Mouse (Mus musculus) yolk sac, embryonic 10.5 days (tissue): ENCODE results near the gene Arhgap9.

Source experiments
- DNase-seq: peaks from one replicate; pipeline ENCODE4 v3.0.0-alpha.2; 2017; ENCODE audit warnings: low spot score

Arhgap9 gene

DNA sequence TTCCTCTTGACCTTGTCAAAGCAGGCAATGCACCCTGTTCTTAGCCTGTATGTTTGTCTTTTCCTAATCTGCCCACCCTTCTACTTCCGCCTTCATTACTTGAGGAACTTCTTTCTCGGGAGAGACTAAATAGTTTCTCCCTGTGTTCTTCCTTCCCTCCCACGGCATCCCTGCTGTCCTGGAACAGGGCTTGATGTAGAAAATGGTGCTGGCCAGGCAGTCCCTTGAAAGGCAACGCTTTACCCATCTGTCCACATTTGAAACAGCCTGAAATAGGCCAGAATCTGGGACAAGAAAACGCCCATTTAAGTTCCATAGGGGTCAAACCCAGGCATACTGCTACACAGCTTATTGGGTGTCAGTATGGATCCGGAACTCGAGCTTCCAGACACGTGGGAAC lies 28.0 kb downstream of the Arhgap9 start:
- no peak for DNase-seq

DNA sequence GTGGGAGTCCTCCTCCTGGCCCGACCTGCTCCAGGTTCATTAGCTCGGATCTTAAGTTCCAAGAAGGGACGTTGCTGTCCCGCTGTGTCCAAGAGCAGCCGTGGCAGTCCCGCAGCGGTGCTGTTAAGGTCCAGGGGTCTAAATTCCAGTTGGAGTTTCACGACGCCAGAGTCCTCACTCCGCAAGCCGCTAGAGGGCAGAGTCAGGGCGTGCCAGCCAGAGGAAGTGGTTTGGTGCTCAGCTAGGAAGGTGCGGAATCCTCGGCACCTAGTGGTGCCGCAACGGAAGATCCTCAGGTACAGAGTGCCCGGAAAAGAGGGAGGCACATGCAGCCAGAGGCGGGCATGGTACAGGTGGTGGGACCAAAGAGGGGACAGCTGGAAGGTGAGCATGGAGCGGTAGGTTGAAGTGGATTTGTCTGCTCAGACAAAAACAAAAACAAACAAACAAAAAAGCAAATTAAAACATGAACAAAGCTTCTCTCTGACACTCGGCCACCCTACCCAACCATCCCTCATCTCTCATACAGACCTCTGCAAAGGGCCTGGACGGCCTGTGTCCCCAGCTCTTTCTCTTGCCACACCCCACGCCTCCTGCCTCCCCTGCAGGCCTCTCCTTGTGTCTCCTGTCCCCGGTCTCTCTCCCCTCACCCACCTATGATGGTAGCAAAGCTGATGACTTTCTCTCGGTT lies 29.0 kb downstream of the Arhgap9 start:
- DNase-seq = peak; percentile 79

DNA sequence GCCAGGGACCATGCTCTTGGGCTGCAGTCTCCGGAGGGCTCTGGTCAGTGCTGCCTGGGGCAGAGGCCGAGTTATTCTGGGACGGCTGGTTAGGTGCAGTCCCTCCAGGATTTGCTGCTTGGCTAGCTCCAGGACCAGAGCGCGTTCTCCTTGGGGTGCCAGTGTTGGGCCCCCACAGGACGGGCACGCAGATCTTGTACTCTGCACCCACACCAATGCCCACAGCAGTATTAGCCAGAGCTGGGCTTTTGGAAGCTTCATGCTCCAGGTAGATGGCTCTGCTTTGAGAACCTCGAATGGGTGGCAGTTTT lies 29.5 kb downstream of the Arhgap9 start:
- no peak for DNase-seq

DNA sequence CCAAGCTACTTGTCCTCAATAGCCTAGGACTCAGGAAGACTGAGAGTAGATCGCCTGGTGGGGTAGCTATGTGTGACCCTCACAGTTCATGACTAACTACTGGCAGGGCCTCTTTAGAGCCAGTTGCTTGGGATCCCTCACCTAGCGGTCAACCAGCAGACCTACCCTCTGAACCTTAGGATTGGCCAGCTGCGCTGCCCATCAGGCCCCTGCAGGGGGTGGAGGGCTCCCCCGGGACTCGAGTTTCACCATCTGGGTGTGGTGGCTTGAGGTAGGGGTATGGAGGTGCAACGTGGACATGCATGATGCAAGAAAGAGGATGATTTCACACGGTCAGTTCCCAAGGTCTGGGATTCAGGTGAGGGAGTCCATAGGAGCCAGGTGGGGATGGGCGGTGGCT lies 30.0 kb downstream of the Arhgap9 start:
- no peak for DNase-seq

DNA sequence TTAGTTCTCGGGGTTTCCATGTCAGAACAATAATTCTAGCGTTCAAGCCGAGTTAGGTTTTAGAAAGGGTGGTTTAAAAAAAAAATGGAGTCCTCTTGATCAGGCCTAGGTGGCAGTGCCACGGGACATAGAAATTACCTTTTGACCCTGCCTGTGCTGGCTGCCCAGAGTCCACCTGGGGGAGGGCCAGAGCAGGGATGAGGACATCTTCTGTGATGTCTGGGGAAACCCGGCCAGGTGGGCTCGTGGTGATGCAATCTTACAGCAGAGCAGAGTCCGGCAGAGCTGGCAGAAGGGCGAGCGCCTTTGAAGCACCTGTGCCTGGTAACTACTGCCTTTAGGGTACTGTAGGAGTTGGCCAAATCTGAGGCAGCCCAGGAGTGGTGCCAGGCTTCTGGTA lies 30.4 kb downstream of the Arhgap9 start:
- no peak for DNase-seq

DNA sequence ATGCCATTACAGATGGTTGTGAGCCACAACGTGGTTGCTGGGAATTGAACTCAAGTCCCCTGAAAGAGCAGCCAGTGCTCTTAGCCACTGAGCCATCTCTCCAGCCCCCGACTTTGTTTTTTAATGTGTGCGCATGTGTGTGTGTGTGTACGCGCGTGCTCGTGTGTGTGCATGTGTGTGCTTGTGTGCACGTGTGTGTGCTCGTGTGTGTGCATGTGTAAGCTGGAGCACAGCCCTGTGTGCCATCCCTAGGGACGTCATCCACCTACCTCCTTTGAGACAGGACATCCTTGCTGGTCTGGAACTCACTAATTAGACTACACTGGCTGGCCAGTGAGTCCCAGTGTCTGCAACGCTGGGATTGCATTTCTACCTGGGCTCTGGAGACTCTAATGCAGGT lies 31.0 kb downstream of the Arhgap9 start:
- DNase-seq = no peak

DNA sequence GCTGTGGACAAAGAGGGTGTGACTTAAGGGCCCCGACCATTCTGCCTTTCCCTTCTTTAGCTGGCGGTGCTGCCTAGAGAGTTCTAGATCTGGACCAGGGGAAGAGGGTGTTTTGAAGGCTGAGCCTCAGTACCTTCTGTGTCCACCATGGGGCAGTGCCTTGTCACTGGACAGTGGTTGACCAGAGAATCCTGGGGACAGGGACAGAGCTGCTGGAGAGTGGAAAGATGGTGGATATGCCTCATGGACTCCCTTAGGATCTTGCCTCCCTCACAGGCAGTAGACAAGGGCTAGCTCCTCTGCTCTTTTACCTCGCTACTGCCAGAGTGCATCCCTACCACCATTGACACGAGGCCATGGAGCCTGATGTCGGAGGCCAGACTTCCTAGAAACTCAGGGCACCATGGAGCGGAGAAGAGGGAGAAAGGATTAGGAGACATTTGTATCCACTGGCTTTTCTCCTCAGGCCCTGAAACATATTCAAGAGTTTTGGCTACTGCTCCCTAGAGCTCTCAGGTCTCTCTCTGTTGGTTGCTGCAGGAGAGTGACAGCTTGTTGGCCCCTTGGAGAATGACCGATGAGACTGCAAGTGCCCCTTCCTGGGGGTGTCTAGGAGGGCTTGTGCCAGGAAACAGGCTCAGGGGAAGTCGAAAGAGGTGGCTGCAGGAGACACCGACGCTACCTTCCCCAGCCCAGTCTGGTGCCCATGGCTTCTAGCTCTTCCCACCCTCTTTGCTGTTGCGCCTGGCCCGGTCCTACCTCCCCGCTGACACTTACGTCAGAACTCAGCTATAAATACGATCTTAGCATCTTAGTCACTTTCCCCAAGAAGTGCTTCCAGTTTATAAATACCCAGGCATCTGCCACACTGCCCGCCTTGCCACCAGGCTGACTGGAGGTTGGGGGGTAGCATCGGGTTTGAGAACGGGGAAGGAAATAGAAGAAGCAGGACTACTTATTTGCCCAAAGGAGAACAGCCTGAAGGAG lies 32.4 kb downstream of the Arhgap9 start, which contains the start of gene Inhbe:
Gene Inhbe (minus strand): TSS at position 503 of the 987 bp plus-strand sequence.
- no peak for DNase-seq

DNA sequence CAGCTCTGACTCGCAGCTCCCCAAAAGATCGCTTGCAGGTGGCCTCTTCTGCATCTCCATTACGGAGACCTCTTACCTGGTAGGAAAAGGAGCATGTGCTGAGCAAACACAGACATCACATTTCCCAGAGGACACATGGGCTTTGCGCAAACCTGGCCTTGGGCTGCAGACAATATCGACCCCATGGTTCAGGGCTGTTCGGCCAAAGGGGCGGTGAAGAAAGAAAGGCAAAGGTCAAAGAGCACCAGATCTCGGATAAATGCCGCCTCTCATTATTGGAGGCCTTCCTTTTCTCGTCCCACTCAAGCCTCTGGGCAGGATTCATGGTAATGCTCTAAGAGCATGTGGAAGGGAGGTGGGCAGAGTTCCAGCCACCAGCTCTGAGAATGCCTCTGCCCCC lies 33.6 kb downstream of the Arhgap9 start:
- DNase-seq = peak; percentile 82

DNA sequence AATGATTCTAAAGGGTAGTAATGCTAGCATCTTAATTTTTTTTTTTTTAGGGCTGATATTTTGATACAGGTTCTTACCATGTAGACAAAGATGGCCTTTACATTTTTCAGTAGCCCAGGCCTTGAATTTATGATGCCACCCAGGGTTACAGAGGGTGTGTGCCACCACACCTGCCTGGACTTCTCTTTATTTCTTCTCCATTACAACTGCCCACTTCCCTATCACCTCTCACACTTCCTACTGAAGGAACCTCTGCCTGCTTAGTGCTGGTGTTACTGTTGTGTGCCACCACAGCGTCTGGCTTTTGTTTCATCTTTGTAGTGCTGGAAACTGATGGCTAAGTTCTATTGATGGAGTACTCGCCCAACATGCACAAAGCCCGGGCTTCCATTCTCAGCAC lies 39.0 kb downstream of the Arhgap9 start:
- no peak for DNase-seq

DNA sequence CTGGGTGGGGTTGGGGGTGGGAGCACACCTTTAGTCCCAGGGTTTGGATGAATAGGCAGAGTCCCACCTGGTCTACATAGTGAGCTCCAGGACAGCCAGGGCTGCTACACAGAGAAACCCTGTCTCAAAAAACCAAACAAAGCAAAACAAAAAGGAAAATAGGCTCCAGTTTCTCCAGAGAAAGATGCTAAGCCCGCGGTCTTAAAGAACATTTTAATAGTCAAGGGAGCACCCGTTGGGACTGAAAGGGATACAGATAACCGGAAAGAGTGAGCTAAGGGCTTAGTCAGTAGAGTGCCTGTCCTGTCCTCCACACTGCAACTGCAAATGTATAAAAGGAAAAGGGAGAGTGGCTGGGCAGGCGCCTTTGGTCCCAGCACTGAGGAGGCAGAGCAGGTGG lies 45.4 kb downstream of the Arhgap9 start:
- DNase-seq = no peak

DNA sequence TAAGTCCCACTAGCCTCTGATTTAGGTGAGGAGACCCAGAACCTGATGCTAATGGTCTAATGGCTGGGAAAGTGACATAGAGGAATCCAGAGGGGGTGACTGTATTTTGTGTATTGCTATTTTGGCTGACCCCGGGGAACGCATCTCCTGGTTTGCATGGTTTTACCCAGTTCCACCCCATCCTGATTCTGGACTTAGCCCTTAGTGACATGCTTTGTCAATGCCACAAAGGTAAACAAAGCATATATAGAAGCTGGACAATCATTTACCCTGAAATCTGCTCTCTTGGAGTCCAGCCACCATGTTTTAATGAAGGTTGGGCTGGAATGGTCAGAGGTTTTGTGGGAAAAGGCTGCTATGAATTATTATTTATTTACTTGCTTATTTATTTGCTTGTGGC lies 46.5 kb downstream of the Arhgap9 start:
- DNase-seq = peak; percentile 64

DNA sequence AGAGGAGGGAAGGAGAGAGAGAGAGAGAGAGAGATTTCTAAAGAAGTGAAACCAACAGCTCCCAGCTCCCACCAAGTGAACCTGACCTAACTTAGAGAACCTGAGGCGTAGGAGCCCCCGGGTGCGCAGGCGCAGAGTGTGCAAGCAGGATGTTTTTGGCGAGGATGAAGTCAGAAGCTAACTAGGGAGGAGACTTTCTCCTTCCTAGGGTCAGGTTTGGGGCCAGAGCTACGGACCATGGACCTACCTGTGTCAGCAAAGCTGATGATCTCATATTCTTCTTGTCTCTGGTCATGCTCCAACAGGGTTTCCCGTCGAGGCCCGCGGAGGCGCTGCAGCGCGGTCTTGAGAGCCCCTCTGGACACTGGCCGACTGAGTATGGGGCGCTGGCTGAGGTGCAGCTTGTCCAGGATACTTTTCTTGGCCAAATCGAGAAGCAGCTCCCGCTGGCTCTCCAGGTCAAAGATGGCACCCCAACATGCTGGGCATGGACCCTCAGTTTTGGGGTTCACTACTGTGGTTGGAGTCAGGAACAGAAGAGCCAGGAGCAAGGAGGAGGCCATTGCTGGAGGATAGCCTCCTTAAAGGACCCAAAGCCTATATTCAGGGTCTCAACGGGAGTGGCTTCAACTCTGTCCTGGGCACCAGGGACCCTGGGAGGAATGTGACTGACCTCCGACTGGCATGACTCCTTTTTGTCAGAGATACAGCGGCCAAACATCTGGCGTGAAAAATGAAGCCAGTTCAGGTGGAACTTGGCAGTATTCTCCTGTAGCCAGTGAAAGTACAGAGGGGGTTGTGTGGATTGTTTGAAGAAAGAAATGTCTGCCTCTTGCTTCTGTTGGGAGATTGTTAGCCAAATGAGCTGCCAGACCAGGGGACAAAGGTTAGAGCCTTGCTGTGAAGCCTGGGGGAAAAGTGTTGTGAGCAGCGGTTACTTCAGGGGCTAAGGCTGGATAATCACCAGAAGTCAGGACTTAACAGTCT lies 48.4 kb downstream of the Arhgap9 start, which contains the start of gene Inhbc:
Gene Inhbc (minus strand): TSS at position 598 of the 987 bp plus-strand sequence.
- DNase-seq = peak; percentile 77

DNA sequence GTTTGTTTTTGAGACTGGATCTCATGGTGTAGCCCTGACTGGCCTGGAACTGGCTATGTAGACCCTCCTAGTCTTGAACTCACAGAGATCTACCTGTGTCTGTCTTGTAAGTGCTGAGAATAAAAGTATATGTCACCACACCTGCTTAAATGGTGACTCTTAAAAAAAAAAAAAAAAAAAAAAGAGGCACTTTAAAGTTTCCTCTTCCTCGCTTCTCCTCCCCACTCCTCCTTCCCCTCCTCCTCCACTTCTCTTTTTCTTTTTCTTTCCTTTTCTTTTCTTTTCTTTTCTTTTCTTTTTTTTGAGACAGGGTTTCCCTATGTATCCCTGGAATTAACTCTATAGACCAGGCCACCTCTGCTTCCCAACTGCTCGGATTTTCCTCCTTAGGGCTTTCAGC lies 49.3 kb downstream of the Arhgap9 start:
- DNase-seq = no peak

DNA sequence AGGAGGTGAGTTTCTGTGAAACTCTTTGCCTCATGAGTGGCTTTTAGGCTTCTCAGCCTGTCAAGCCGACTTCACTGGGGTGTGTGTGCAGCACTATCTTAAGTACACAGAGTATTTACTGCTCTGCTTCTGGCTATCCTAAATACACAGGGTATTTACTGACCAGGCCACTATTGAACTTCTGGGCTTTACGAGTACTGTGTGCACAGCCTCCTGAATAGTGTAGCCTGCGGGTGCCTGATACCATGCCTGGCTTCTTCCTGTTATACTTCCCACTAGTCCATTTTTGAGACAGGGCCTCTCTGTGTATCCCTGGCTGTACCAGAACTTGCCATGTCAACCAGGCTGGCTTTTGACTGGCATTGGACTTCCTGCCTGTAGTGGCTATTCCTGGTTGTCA lies 55.9 kb downstream of the Arhgap9 start:
- peak; percentile 60 for DNase-seq
